ENCODE assay signal across 24 mouse cellular contexts in genomic region chr15:25947383-25947782, GRCm38 (mm10). TPM values are rescaled to one million over a fixed set of nuclear protein-coding genes. Genes with fewer than 3 reads are reported as not detected.
DNase-seq lines count a peak whose midpoint lies in the region; ATAC-seq lines count a peak whose summit lies in the region.
"Had no signal": no experiment of that assay in that cellular context is flagged by ENCODE, and none has a peak within 500 bp of the region (broad histone marks: within the 10 kb centered on the region; RNA-seq: fewer than 3 reads in every experiment).

No protein-coding gene starts in this region.

- no peak overlapping the region for H3K4me3 ChIP-seq in kidney, embryonic 14.5 days (ENCODE audit: low read length)
- H3K4me3 ChIP-seq: embryonic facial prominence, embryonic 15.5 days; forebrain, embryonic 15.5 days; heart, embryonic 15.5 days; hindbrain, embryonic 10.5 days; intestine, embryonic 15.5 days had no signal

- ATAC-seq in CD4-positive, CD25-positive, alpha-beta regulatory T cell, adult 4 months, result no peak
- ATAC-seq in kidney, embryonic 14.5 days (ENCODE audit: low FRiP score, low TSS enrichment), result no peak
- peak; percentile 23; the same call in 1 of the 2 replicates for ATAC-seq in megakaryocyte progenitor cell, adult 5-6 weeks (replicated peaks; ENCODE audit: poor library complexity)
- ATAC-seq: forebrain, embryonic 15.5 days; intestine, embryonic 15.5 days; Patski had no signal

- 86% methylated on average over 8 of the region's 8 CpGs for WGBS in kidney, embryonic 14.5 days

- peak; percentile 32 for DNase-seq in CD4-positive, CD25-positive, alpha-beta regulatory T cell, adult 2 months (ENCODE audit: low read depth, low spot score)
- DNase-seq in kidney, adult 18-20 months, result peak; percentile 11
- DNase-seq in R1 (ENCODE audit: low read depth, low spot score), result peak; percentile 31
- DNase-seq in cerebellum, adult 11-12 months, result no peak
- DNase-seq: adrenal gland, adult 8-10 months; adrenal gland, postnatal 36 days; B cell, adult 2 months; cerebellum, adult 8-10 months; cerebellum, postnatal 14 days; embryo, embryonic 11 days; gastrocnemius, postnatal 14 days; heart, postnatal 14 days had no signal

- no peaks in the 10 kb centered on the region for H3K36me3 ChIP-seq in kidney, embryonic 14.5 days (ENCODE audit: control insufficient read depth, insufficient read depth, low read length)
- H3K36me3 ChIP-seq: embryonic facial prominence, embryonic 15.5 days; forebrain, embryonic 15.5 days; heart, embryonic 15.5 days; hindbrain, embryonic 10.5 days; intestine, embryonic 15.5 days had no signal

- H3K9me3 ChIP-seq in kidney, embryonic 14.5 days (ENCODE audit: control insufficient read depth, low read length), result no peaks in the 10 kb centered on the region
- H3K9me3 ChIP-seq: embryonic facial prominence, embryonic 15.5 days; forebrain, embryonic 15.5 days; heart, embryonic 15.5 days; hindbrain, embryonic 10.5 days; intestine, embryonic 15.5 days had no signal

- H3K4me2 ChIP-seq in kidney, embryonic 14.5 days (replicated peaks; ENCODE audit: low read depth, low read length), result no peak overlapping the region
- H3K4me2 ChIP-seq: embryonic facial prominence, embryonic 15.5 days; forebrain, embryonic 15.5 days; heart, embryonic 11.5 days; heart, embryonic 15.5 days; hindbrain, embryonic 14.5 days; intestine, embryonic 15.5 days had no signal

- H3K27ac ChIP-seq in kidney, embryonic 14.5 days (ENCODE audit: low read depth, low read length), result no peak overlapping the region
- H3K27ac ChIP-seq: embryonic facial prominence, embryonic 15.5 days; forebrain, embryonic 15.5 days; heart, embryonic 15.5 days; hindbrain, embryonic 10.5 days; hindbrain, embryonic 14.5 days; intestine, embryonic 15.5 days had no signal

- H3K4me1 ChIP-seq in kidney, embryonic 14.5 days (ENCODE audit: control insufficient read depth, insufficient read depth, low read length), result no peaks in the 10 kb centered on the region
- H3K4me1 ChIP-seq: forebrain, embryonic 15.5 days; hindbrain, embryonic 10.5 days; intestine, embryonic 15.5 days had no signal

- H3K27me3 ChIP-seq in kidney, embryonic 14.5 days (ENCODE audit: control insufficient read depth, insufficient read depth, low read length), result no peaks in the 10 kb centered on the region
- H3K27me3 ChIP-seq: CH12.LX; embryonic facial prominence, embryonic 15.5 days; forebrain, embryonic 15.5 days; heart, embryonic 15.5 days; intestine, embryonic 15.5 days; Patski had no signal

- no peak overlapping the region for H3K9ac ChIP-seq in kidney, embryonic 14.5 days (ENCODE audit: low read depth, low read length)
- H3K9ac ChIP-seq: embryonic facial prominence, embryonic 15.5 days; forebrain, embryonic 15.5 days; heart, embryonic 15.5 days; hindbrain, embryonic 14.5 days; intestine, embryonic 15.5 days had no signal

RNA-seq across cellular contexts. Expression of gene Zfp622, which starts 36.8 kb away (rescaled TPM):
- polyA plus RNA-seq in CD4-positive, CD25-positive, alpha-beta regulatory T cell, adult 4 months (2017; shearing (Covaris generic)), result 10 to 100 TPM in 1 of 2 experiments, 1 to 10 TPM in 1; 6.3 to 18.1 TPM
- polyA plus RNA-seq in kidney, embryonic 14.5 days (2014; fragmentation: Nextera tagmentation; extraction: Ambion mirVana), result 38.1 and 38.4 TPM in 2 replicates
- 53.3 and 53.8 TPM in 2 replicates for total RNA-seq in megakaryocyte progenitor cell, adult 5-6 weeks (2015)
- 87.6 and 111 TPM in 2 replicates for total RNA-seq in megakaryocyte progenitor cell, adult 5-6 weeks (2017)
